Mouse (Mus musculus) C2C12 (cell line): Measurements from ENCODE around the gene Rell1. TPM values are rescaled to one million over a fixed set of nuclear protein-coding genes. Genes with fewer than 3 reads are reported as not detected.
A peak's percentile ranks its signal among the peaks of the same experiment; 100 is the strongest.

ENCODE experiments used
- H3K27me3 ChIP-seq: one replicate; pipeline ENCODE4 v1.6.1; 2011; ENCODE audit not compliant: control insufficient read depth, insufficient read depth, insufficient read length
- H3K36me3 ChIP-seq: one replicate; pipeline ENCODE4 v1.6.1; 2011; ENCODE audit not compliant: control insufficient read depth, insufficient read depth
- H3K4me3 ChIP-seq: one replicate; pipeline ENCODE4 v1.5.1; 2011; ENCODE audit warnings: mild to moderate bottlenecking, control low read depth; ENCODE audit not compliant: poor library complexity, insufficient read depth, severe bottlenecking
- H3K79me2 ChIP-seq: one replicate; pipeline ENCODE4 v1.6.1; 2011; ENCODE audit not compliant: control insufficient read depth, insufficient read depth
- H3K79me3 ChIP-seq: one replicate; pipeline ENCODE4 v1.6.1; 2011; ENCODE audit warnings: low read depth, control low read depth
- H3ac ChIP-seq: one replicate; pipeline ENCODE3; 2011; ENCODE audit warnings: low read depth; ENCODE audit not compliant: control insufficient read depth, insufficient read length
- CEBPB ChIP-seq: IDR thresholded peaks from one replicate; pipeline ENCODE4 v1.6.1; 2011; ENCODE audit warnings: low read depth, mild to moderate bottlenecking, control low read depth, moderate library complexity
- CTCF ChIP-seq: IDR thresholded peaks from one replicate; pipeline ENCODE4 v1.5.1; 2011; ENCODE audit not compliant: control insufficient read depth, insufficient read depth, insufficient read length
- FOSL1 ChIP-seq: IDR thresholded peaks from one replicate; pipeline ENCODE4 v1.8.0; 2011; ENCODE audit warnings: mild to moderate bottlenecking, low read length; ENCODE audit not compliant: poor library complexity, insufficient read depth, severe bottlenecking
- MAX ChIP-seq: IDR thresholded peaks from one replicate; pipeline ENCODE4 v1.6.1; 2011; ENCODE audit warnings: mild to moderate bottlenecking, control low read depth
- MYOD1 ChIP-seq: IDR thresholded peaks from one replicate; pipeline ENCODE4 v1.6.1; 2011; ENCODE audit warnings: low read depth; ENCODE audit not compliant: control insufficient read depth, insufficient read length
- MYOG ChIP-seq: IDR thresholded peaks from one replicate; pipeline ENCODE4 v1.6.1; 2011; ENCODE audit not compliant: control insufficient read depth, insufficient read length; ENCODE audit errors: extremely low read depth
- USF1 ChIP-seq: IDR thresholded peaks from one replicate; pipeline ENCODE4 v1.6.1; 2011; ENCODE audit warnings: low read depth, mild to moderate bottlenecking, control low read depth, moderate library complexity
- long read RNA-seq, 2 experiments: library from polyadenylated mRNA; unstranded; transcript quantifications; one replicate each; pipeline ENCODE4 v2.0.0; 2019 to 2020
- polyA plus RNA-seq: library from polyadenylated mRNA; unstranded; fragments of >200 nt; fragmentation: generic; extraction: Trizol; gene quantifications from one replicate; pipeline ENCODE4 v1.2.1, GENCODE M21; 2012; ENCODE audit warnings: missing spikeins

Rell1 gene
- 11.8 TPM for polyA plus RNA-seq
- long read RNA-seq, experiment 1, transcript Rell1-204 (7 exons, 3,241 nt) = major isoform, 41 of 57 reads
- long read RNA-seq, experiment 1, partial matches to known transcripts = 1 of 57 reads
- long read RNA-seq, experiment 1, other reads (novel, unspliced or antisense) = 15 of 57 reads
- long read RNA-seq, experiment 2, transcript Rell1-204 (7 exons, 3,241 nt) = major isoform, 185 of 211 reads
- long read RNA-seq, experiment 2, partial matches to known transcripts = 3 of 211 reads
- long read RNA-seq, experiment 2, other reads (novel, unspliced or antisense) = 20 of 211 reads

GRCm38 (mm10) chr5:63968443-63969415, at the start of gene Rell1:
Gene Rell1, minus strand, starts transcription at chr5:63968897.
- peak within 1 kb of the TSS; percentile 89 for H3ac ChIP-seq
- TF ChIP-seq MAX = no peak
- no peak for TF ChIP-seq USF1
- TF ChIP-seq CTCF = no peak
- TF ChIP-seq FOSL1 = no peak
- no peak for TF ChIP-seq CEBPB
- TF ChIP-seq MYOD1 = no peak
- TF ChIP-seq MYOG = no peak
- H3K79me2 ChIP-seq = no peaks in the 10 kb centered on the region

GRCm38 (mm10) chr5:64012596-64013366, 44.1 kb upstream of the Rell1 start:
- no peak overlapping the region for H3ac ChIP-seq
- no peaks in the 10 kb centered on the region for H3K36me3 ChIP-seq
- H3K27me3 ChIP-seq = no peaks in the 10 kb centered on the region
- TF ChIP-seq MAX (no peak), CTCF (no peak), FOSL1 (no peak), MYOG (no peak), USF1 (no peak), MYOD1 (no peak), CEBPB (no peak)
- no peak overlapping the region for H3K4me3 ChIP-seq
- H3K79me3 ChIP-seq = no peaks in the 10 kb centered on the region
- H3K79me2 ChIP-seq = no peaks in the 10 kb centered on the region

More at GRCm38 (mm10) chr5:63968443-63969415, at the start of gene Rell1:
- H3K4me3 ChIP-seq = peak within 1 kb of the TSS; percentile 55
- H3K27me3 ChIP-seq = no peaks in the 10 kb centered on the region
- H3K79me3 ChIP-seq = peaks cover 2% of the 10 kb centered on the region
- H3K36me3 ChIP-seq = peaks cover 5% of the 10 kb centered on the region

GRCm38 (mm10) chr5:64006548-64006947, 37.9 kb upstream of the Rell1 start:
- H3K79me2 ChIP-seq = no peaks in the 10 kb centered on the region
- no peak overlapping the region for H3ac ChIP-seq
- TF ChIP-seq MYOD1 (no peak), CTCF (no peak), FOSL1 (no peak), MYOG (no peak)
- no peaks in the 10 kb centered on the region for H3K79me3 ChIP-seq
- H3K4me3 ChIP-seq = no peak overlapping the region
- no peaks in the 10 kb centered on the region for H3K27me3 ChIP-seq
- H3K36me3 ChIP-seq = no peaks in the 10 kb centered on the region

- no peaks in the 10 kb centered on the region for H3K79me3 ChIP-seq
- H3K79me2 ChIP-seq = no peaks in the 10 kb centered on the region
- no peaks in the 10 kb centered on the region for H3K27me3 ChIP-seq
- TF ChIP-seq MAX = no peak
- no peak for TF ChIP-seq MYOD1
- no peaks in the 10 kb centered on the region for H3K36me3 ChIP-seq
- H3K4me3 ChIP-seq = no peak overlapping the region
- H3ac ChIP-seq = no peak overlapping the region
Observed at GRCm38 (mm10) chr5:64003302-64003701, 34.6 kb upstream of the Rell1 start.

GRCm38 (mm10) chr5:63993865-63994264, 25.2 kb upstream of the Rell1 start:
- Histone ChIP-seq H3ac (no peak overlapping the region), H3K79me3 (no peaks in the 10 kb centered on the region), H3K27me3 (no peaks in the 10 kb centered on the region), H3K79me2 (no peaks in the 10 kb centered on the region), H3K4me3 (no peak overlapping the region), H3K36me3 (no peaks in the 10 kb centered on the region)
- TF ChIP-seq CEBPB (no peak), MYOD1 (no peak), MYOG (no peak), MAX (no peak), USF1 (no peak), FOSL1 (no peak), CTCF (no peak)
